Mouse (Mus musculus): ENCODE measurements around the gene Platr17.

- TF ChIP-seq POLR2A (IDR thresholded peaks at IDR 0.05; ENCODE audit: extremely low read depth, insufficient read depth, low read length): no peak
- TF ChIP-seq CTCF (IDR thresholded peaks at IDR 0.05; ENCODE audit: extremely low read depth, insufficient read depth, low read length): no peak
Observed at GRCm38 (mm10) chr17:33918293-33919203, 13.6 kb downstream of the Platr17 start.
